Mouse (Mus musculus): ENCODE results near the gene Setd5. TPM values are rescaled to one million over a fixed set of nuclear protein-coding genes. Genes with fewer than 3 reads are reported as not detected.

Setd5 gene
- polyA plus RNA-seq, 1 experiment = 1.3 TPM

DNA sequence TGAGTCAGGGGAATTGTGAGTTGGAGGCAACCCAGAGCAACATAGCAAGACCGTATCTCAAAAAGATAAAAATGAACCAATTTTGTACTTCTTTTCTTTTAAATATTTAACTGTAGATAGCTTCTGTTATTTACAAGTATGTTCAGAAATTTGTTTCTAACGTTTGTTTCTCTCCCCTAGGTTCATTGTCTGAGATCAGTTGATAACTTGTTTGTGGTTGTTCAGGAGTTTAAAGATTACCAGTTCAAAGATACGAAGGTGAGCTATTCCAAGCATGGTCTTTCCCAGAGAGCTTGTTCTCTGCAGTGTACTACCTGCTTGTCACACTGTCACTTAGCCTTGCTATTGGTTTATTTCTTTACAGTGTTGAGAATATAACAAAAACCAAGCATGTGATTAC, 28.0 kb upstream of the Setd5 start:
- Histone ChIP-seq H3K4me3 (replicated peaks) (no peak overlapping the region), H3K4me1 (ENCODE audit: control insufficient read depth) (peaks cover 48% of the 10 kb centered on the region), H3K27me3 (ENCODE audit: control insufficient read depth) (no peaks in the 10 kb centered on the region), H3K9me3 (ENCODE audit: control insufficient read depth, low read length) (no peaks in the 10 kb centered on the region), H3K36me3 (ENCODE audit: control insufficient read depth) (peaks cover 53% of the 10 kb centered on the region)
- no peak for TF ChIP-seq TAL1 (IDR thresholded peaks at IDR 0.05; ENCODE audit: low read length)
- TF ChIP-seq GATA1 (IDR thresholded peaks at IDR 0.05; ENCODE audit: low read length) = no peak

DNA sequence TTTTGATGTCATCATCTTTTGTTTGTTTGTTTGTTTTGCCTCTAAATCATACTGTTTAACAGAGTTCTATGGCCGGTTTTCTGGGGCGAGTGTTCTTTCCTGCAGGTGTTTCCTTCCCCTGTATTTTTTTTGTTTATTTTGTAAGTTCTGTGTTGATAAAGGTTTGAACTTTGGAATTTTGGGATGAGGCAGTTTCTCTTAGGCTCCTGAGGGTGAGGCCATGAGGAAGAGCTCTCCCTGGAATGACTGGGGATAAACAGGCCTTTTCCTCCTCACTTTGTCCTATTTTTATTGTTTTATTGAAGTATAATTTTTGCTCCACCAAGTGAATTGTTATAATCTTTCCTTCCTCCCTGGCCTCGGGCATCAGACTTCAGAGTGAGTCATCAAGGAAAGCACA, 24.2 kb upstream of the Setd5 start:
- TF ChIP-seq GATA1 (IDR thresholded peaks at IDR 0.05; ENCODE audit: low read length) (no peak), TAL1 (IDR thresholded peaks at IDR 0.05; ENCODE audit: low read length) (no peak)
- H3K9me3 ChIP-seq (ENCODE audit: control insufficient read depth, low read length) = no peaks in the 10 kb centered on the region
- H3K4me3 ChIP-seq (replicated peaks) = no peak overlapping the region
- no peaks in the 10 kb centered on the region for H3K27me3 ChIP-seq (ENCODE audit: control insufficient read depth)
- peaks cover 86% of the 10 kb centered on the region for H3K36me3 ChIP-seq (ENCODE audit: control insufficient read depth)
- peaks cover 21% of the 10 kb centered on the region for H3K4me1 ChIP-seq (ENCODE audit: control insufficient read depth)

DNA sequence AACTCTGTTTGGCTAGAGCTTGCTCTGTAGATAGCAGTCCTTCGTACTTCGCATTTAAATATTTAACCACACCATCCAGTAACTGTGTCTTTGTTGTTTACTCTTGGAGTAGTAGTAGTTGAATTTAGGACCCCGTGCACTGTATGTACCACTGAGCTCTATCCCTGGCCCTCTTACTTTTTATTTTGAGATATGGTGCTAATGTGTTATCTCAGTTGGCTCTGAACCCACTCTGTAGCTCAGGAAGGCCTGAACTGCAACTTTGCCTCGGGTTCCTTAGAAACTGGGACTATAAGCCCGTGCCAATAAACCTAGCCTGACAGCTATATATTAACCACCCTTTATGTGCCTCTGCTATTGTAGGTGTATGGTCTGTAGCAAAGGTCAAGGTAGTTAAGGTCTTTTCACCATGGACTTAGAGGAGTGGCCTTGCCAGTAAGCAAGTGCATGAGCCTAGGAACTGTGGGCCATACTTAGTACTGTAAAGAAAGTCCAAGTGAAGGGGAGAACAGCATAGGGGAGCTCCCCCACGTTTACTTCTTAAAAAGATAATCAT, 22.5 kb upstream of the Setd5 start:
- no peaks in the 10 kb centered on the region for H3K9me3 ChIP-seq (ENCODE audit: control insufficient read depth, low read length)
- no peaks in the 10 kb centered on the region for H3K27me3 ChIP-seq (ENCODE audit: control insufficient read depth)
- H3K4me3 ChIP-seq (replicated peaks) = no peak overlapping the region
- peaks cover 6% of the 10 kb centered on the region for H3K4me1 ChIP-seq (ENCODE audit: control insufficient read depth)
- TF ChIP-seq GATA1 (IDR thresholded peaks at IDR 0.05; ENCODE audit: low read length) = no peak
- no peak for TF ChIP-seq TAL1 (IDR thresholded peaks at IDR 0.05; ENCODE audit: low read length)
- peaks cover 86% of the 10 kb centered on the region for H3K36me3 ChIP-seq (ENCODE audit: control insufficient read depth)

DNA sequence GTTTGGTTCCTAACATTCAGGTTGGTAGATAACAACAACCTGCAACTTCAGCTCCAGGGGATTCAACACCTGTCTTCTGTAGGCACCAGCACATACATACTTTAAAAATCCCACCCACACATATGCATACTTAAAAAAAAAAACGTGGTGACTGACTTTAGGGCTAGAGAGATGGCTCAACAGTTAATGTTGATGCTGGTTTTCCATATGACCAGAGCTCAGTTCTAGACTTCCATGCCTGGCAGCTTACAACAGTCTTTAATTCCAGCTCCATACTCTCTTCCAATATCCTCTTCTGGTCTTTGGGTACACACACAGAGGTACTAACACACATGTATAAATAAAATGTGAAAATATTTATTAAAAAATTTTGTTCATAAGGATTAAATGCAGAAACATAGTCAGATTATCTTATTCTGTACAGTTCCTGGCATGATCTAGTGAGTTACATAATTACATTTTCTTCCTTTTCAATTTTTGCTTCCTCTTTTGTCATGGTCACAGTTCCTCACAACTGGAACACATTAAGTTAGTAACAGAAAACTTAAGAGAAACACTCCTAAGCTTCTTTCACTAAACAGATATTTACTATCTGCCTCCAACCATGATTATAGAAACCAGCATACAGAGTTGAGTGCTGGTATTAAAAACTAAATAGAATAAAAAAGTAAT, 16.1 kb upstream of the Setd5 start:
- no peak overlapping the region for H3K4me3 ChIP-seq (replicated peaks)
- H3K9me3 ChIP-seq (ENCODE audit: control insufficient read depth, low read length) = no peaks in the 10 kb centered on the region
- TF ChIP-seq TAL1 (IDR thresholded peaks at IDR 0.05; ENCODE audit: low read length) (no peak), GATA1 (IDR thresholded peaks at IDR 0.05; ENCODE audit: low read length) (no peak)
- no peaks in the 10 kb centered on the region; the same call in 1 of the 2 replicates for H3K4me1 ChIP-seq (ENCODE audit: control insufficient read depth)
- H3K27me3 ChIP-seq (ENCODE audit: control insufficient read depth) = no peaks in the 10 kb centered on the region
- peaks cover 93% of the 10 kb centered on the region for H3K36me3 ChIP-seq (ENCODE audit: control insufficient read depth)

DNA sequence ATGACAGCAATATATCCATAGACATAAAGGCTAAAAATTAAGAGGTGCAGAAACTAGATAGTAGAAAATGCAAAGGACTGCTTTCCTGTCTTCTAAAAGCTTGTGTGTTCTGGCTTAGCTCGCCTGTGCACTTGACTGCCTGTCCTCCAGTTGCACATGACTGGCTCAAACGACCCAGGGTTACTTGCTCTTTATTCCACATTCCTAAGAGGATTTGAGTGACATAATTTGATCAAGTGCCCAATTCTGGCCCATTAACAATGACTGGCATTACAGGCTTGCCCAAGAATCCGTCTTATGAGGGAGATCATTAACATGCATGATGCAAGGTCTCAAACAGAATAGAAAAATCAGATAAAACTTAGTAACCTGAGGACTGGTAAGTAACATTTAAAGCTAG, 14.9 kb upstream of the Setd5 start:
- H3K4me1 ChIP-seq (ENCODE audit: control insufficient read depth) = no peaks in the 10 kb centered on the region; the same call in 1 of the 2 replicates
- TF ChIP-seq TAL1 (IDR thresholded peaks at IDR 0.05; ENCODE audit: low read length) (no peak), GATA1 (IDR thresholded peaks at IDR 0.05; ENCODE audit: low read length) (no peak)
- H3K27me3 ChIP-seq (ENCODE audit: control insufficient read depth) = no peaks in the 10 kb centered on the region
- no peak overlapping the region for H3K4me3 ChIP-seq (replicated peaks)
- H3K36me3 ChIP-seq (ENCODE audit: control insufficient read depth) = peaks cover 97% of the 10 kb centered on the region
- no peaks in the 10 kb centered on the region for H3K9me3 ChIP-seq (ENCODE audit: control insufficient read depth, low read length)

DNA sequence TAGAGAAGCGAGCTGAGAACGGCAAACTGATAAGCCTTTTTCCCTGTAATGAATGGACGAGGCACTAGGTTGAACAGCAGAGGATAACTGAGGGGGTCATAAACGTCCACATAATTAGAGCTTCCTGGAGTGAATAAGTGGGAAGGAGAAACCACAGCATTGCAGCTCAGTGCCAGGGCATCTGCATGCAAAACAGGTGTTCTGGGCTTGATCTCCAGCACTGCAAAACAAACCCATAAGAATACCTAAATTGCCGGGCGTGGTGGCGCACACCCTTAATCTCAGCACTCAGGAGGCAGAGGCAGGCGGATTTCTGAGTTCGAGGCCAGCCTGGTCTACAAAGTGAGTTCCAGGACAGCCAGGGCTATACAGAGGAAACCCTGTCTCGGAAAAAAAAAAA, 13.8 kb upstream of the Setd5 start:
- peaks cover 98% of the 10 kb centered on the region for H3K36me3 ChIP-seq (ENCODE audit: control insufficient read depth)
- H3K27me3 ChIP-seq (ENCODE audit: control insufficient read depth) = no peaks in the 10 kb centered on the region
- no peaks in the 10 kb centered on the region for H3K9me3 ChIP-seq (ENCODE audit: control insufficient read depth, low read length)
- no peak overlapping the region for H3K4me3 ChIP-seq (replicated peaks)
- TF ChIP-seq GATA1 (IDR thresholded peaks at IDR 0.05; ENCODE audit: low read length) (no peak), TAL1 (IDR thresholded peaks at IDR 0.05; ENCODE audit: low read length) (no peak)
- peaks cover 3% of the 10 kb centered on the region for H3K4me1 ChIP-seq (ENCODE audit: control insufficient read depth)

DNA sequence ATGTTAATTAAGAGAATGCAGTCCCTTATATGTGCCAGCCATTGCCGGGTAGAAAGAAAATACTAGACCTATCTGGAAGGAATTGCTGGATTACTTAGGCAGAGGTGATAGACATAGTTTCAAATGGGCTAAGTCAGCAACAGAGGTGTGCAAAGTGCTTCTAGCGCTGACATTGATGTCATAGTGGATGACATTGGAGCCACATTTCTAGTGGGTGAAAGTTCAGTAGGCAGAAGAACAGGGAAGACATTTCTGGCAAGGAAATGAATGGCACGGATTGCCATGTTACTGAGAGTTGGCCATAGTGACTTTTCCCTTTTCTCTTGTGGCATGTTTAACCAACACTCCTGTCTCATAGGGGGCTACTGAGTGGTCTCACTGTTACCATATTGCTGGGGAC, 12.0 kb upstream of the Setd5 start:
- H3K36me3 ChIP-seq (ENCODE audit: control insufficient read depth) = peaks cover 100% of the 10 kb centered on the region
- H3K27me3 ChIP-seq (ENCODE audit: control insufficient read depth) = no peaks in the 10 kb centered on the region
- no peaks in the 10 kb centered on the region for H3K9me3 ChIP-seq (ENCODE audit: control insufficient read depth, low read length)
- H3K4me1 ChIP-seq (ENCODE audit: control insufficient read depth) = peaks cover 13% of the 10 kb centered on the region
- TF ChIP-seq GATA1 (IDR thresholded peaks at IDR 0.05; ENCODE audit: low read length) = no peak
- no peak for TF ChIP-seq TAL1 (IDR thresholded peaks at IDR 0.05; ENCODE audit: low read length)
- no peak overlapping the region for H3K4me3 ChIP-seq (replicated peaks)

DNA sequence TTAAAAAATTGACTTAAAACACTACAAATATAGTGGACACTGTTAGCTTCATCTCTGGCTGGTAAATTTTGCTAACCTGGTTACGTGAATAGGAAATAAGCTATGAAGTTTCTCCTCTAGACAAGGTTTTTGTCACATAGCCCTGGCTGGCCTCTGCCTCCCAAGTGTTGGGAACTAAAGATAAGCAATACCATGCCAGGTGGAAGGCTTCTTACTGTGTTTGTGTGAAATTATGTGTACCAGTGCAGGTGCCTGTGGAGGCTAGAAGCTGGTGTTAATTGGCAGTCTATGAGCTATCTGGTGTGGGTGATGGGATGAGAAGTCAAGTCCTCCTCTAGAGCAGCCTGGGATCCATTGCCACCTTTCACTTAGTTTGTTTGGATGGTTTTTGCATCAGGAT, 8.0 kb upstream of the Setd5 start:
- Histone ChIP-seq H3K36me3 (ENCODE audit: control insufficient read depth) (peaks cover 96% of the 10 kb centered on the region), H3K4me1 (ENCODE audit: control insufficient read depth) (peaks cover 37% of the 10 kb centered on the region), H3K27me3 (ENCODE audit: control insufficient read depth) (no peaks in the 10 kb centered on the region), H3K9me3 (ENCODE audit: control insufficient read depth, low read length) (no peaks in the 10 kb centered on the region), H3K4me3 (replicated peaks) (no peak overlapping the region)
- no peak for TF ChIP-seq TAL1 (IDR thresholded peaks at IDR 0.05; ENCODE audit: low read length)

DNA sequence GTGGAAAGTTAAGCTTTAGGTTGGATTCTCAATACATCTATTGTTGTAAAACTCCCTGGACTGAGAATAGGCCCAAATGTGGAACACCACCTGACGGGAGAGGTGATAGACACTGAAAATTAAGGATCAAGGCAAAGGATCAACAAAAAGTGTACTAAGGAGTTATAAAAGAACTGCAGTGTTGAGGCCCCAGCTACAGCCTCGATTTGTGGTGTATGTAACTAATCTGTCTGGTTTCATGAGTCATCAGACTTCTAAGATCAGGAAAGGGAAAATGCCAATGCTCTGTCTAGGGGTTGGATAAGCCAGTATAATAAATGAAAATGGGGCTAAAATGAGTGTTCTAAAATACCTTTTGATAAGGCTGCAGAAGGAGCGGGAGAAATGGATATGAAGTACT, 1.9 kb upstream of the Setd5 start:
- TF ChIP-seq TAL1 (IDR thresholded peaks at IDR 0.05; ENCODE audit: low read length) (no peak), GATA1 (IDR thresholded peaks at IDR 0.05; ENCODE audit: low read length) (no peak)
- peaks cover 68% of the 10 kb centered on the region for H3K4me1 ChIP-seq (ENCODE audit: control insufficient read depth)

More for the DNA sequence above, 1.9 kb upstream of the Setd5 start:
- H3K9me3 ChIP-seq (ENCODE audit: control insufficient read depth, low read length) = no peaks in the 10 kb centered on the region
- peak overlapping the region; percentile 79 for H3K4me3 ChIP-seq (replicated peaks)
- peaks cover 52% of the 10 kb centered on the region for H3K36me3 ChIP-seq (ENCODE audit: control insufficient read depth)
- H3K27me3 ChIP-seq (ENCODE audit: control insufficient read depth) = no peaks in the 10 kb centered on the region
